15 mouse cellular contexts compared by ENCODE assay signal in the genomic region with DNA sequence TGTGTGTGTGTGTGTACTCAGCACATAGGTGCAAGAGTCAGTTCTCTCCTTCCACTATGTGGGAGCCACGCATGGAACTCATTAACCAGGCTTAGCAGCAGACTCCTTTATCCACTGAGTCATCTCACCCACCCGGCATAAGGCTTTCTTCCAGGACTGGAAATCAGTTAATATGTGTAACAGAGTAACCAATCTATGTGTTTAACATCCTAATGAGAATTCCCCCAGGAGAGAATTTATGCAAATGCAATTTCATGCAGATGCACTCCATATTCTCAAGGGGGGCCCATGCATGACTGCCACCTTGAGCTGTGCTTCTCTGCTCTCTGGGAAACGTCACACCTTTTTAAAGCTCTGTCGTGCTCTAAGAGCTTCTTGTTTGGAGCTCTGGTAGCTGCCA.
DNase-seq lines count a peak whose midpoint lies in the region; ATAC-seq lines count a peak whose summit lies in the region.
"Had no signal": no experiment of that assay in that cellular context is flagged by ENCODE, and none has a peak within 500 bp of the region (broad histone marks: within the 10 kb centered on the region; RNA-seq: fewer than 3 reads in every experiment).

No protein-coding gene starts in this region.

- DNase-seq in embryonic facial prominence, embryonic 11.5 days (ENCODE audit: low spot score) = peak; percentile 26
- no peak for DNase-seq in embryonic facial prominence, embryonic 10.5 days (ENCODE audit: low spot score)
- DNase-seq in layer of hippocampus, adult 9-11 months = peak; percentile 25
- DNase-seq in layer of hippocampus, postnatal 14 days (ENCODE audit: low spot score in 2 of 2) = no peak
- DNase-seq in 3T3-L1 (ENCODE audit: low read depth, low spot score) = peak; percentile 70
- no peak for DNase-seq in ovary, postnatal 14 days (ENCODE audit: low spot score)
- no peak for DNase-seq in Muller cell, postnatal 12 days (ENCODE audit: inconsistent ontology term)
- DNase-seq: cerebellum, adult 9-10 months; liver, postnatal 0 days; lung, postnatal 36 days had no signal

- no peak overlapping the region for H3K4me3 ChIP-seq in embryonic facial prominence, embryonic 11.5 days (ENCODE audit: low read depth, low read length)
- no peak overlapping the region for H3K4me3 ChIP-seq in embryonic facial prominence, embryonic 10.5 days
- no peak overlapping the region for H3K4me3 ChIP-seq in kidney, embryonic 15.5 days (replicated peaks)
- H3K4me3 ChIP-seq: erythroblast, embryonic 14.5 days; heart, embryonic 15.5 days; left cerebral cortex, adult 2 months; stomach, embryonic 15.5 days had no signal

- H3K4me1 ChIP-seq in embryonic facial prominence, embryonic 11.5 days (ENCODE audit: control insufficient read depth, insufficient read depth, low read length) = no peaks in the 10 kb centered on the region
- no peaks in the 10 kb centered on the region; the same call in 1 of the 2 replicates for H3K4me1 ChIP-seq in embryonic facial prominence, embryonic 10.5 days
- H3K4me1 ChIP-seq in kidney, embryonic 15.5 days = peaks cover 9% of the 10 kb centered on the region; the same call in 1 of the 2 replicates
- H3K4me1 ChIP-seq: heart, embryonic 15.5 days; stomach, embryonic 15.5 days had no signal

- no peak overlapping the region for H3K4me2 ChIP-seq in embryonic facial prominence, embryonic 11.5 days (ENCODE audit: low read depth, low read length)
- no peak overlapping the region for H3K4me2 ChIP-seq in kidney, embryonic 15.5 days
- H3K4me2 ChIP-seq: heart, embryonic 15.5 days; stomach, embryonic 15.5 days had no signal

- H3K27ac ChIP-seq in embryonic facial prominence, embryonic 11.5 days (replicated peaks; ENCODE audit: low read depth, low read length) = no peak overlapping the region
- no peak overlapping the region for H3K27ac ChIP-seq in embryonic facial prominence, embryonic 10.5 days (replicated peaks)
- peak overlapping the region; percentile 35; the same call in 1 of the 2 replicates for H3K27ac ChIP-seq in kidney, embryonic 15.5 days
- H3K27ac ChIP-seq: heart, embryonic 15.5 days; left cerebral cortex, adult 2 months; stomach, embryonic 15.5 days had no signal

- no peak for ATAC-seq in embryonic facial prominence, embryonic 11.5 days (replicated peaks; ENCODE audit: insufficient number of reproducible peaks, low FRiP score, low TSS enrichment, low read depth)
- peak; percentile 73 for ATAC-seq in kidney, embryonic 15.5 days (replicated peaks; ENCODE audit: low FRiP score)
- ATAC-seq: liver, postnatal 0 days had no signal

- H3K9ac ChIP-seq in embryonic facial prominence, embryonic 11.5 days (replicated peaks; ENCODE audit: low read length) = no peak overlapping the region
- H3K9ac ChIP-seq in kidney, embryonic 15.5 days = no peak overlapping the region
- H3K9ac ChIP-seq: heart, embryonic 15.5 days; liver, postnatal 0 days; stomach, embryonic 15.5 days had no signal

- H3K27me3 ChIP-seq in embryonic facial prominence, embryonic 11.5 days (ENCODE audit: control insufficient read depth, insufficient read depth, low read length) = no peaks in the 10 kb centered on the region
- no peaks in the 10 kb centered on the region for H3K27me3 ChIP-seq in embryonic facial prominence, embryonic 10.5 days (replicated peaks; ENCODE audit: low read depth, poor library complexity, severe bottlenecking)
- 0 out of 2 replicates have a peak, but pooled peaks cover 3% of the 10 kb centered on the region for H3K27me3 ChIP-seq in kidney, embryonic 15.5 days
- H3K27me3 ChIP-seq: heart, embryonic 15.5 days; stomach, embryonic 15.5 days had no signal

- 53% methylated on average over 4 of the region's 4 CpGs for WGBS in embryonic facial prominence, embryonic 11.5 days
- 73% methylated on average over 4 of the region's 4 CpGs for WGBS in embryonic facial prominence, embryonic 10.5 days
- WGBS in kidney, embryonic 15.5 days = 47% methylated on average over 4 of the region's 4 CpGs

- no peaks in the 10 kb centered on the region for H3K36me3 ChIP-seq in embryonic facial prominence, embryonic 11.5 days (replicated peaks; ENCODE audit: control insufficient read depth, insufficient read depth, low read depth, low read length)
- no peaks in the 10 kb centered on the region for H3K36me3 ChIP-seq in embryonic facial prominence, embryonic 10.5 days (replicated peaks)
- H3K36me3 ChIP-seq in kidney, embryonic 15.5 days = no peaks in the 10 kb centered on the region
- H3K36me3 ChIP-seq: heart, embryonic 15.5 days; stomach, embryonic 15.5 days had no signal

- no peaks in the 10 kb centered on the region; the same call in 1 of the 2 replicates for H3K9me3 ChIP-seq in embryonic facial prominence, embryonic 11.5 days (replicated peaks; ENCODE audit: control insufficient read depth, low read length)
- H3K9me3 ChIP-seq in embryonic facial prominence, embryonic 10.5 days = peaks cover 5% of the 10 kb centered on the region; the same call in 1 of the 2 replicates
- no peaks in the 10 kb centered on the region for H3K9me3 ChIP-seq in kidney, embryonic 15.5 days (replicated peaks)
- H3K9me3 ChIP-seq: heart, embryonic 15.5 days; stomach, embryonic 15.5 days had no signal

Comparison
In these comparisons a context has a peak if more than half of its experiments do, and no peak if none do; other contexts are left out.
1. DNase-seq: peak in embryonic facial prominence, embryonic 11.5 days (single experiment), layer of hippocampus, adult 9-11 months (single experiment) and 3T3-L1 (single experiment); none in embryonic facial prominence, embryonic 10.5 days (single experiment), layer of hippocampus, postnatal 14 days (0 of 2), ovary, postnatal 14 days (single experiment) and Muller cell, postnatal 12 days (single experiment).